Mouse (Mus musculus) common myeloid progenitor, adult 5-6 weeks (primary cell): ENCODE measurements around the gene Cts6. TPM values are rescaled to one million over a fixed set of nuclear protein-coding genes. Genes with fewer than 3 reads are reported as not detected.
A peak's percentile ranks its signal among the peaks of the same experiment; 100 is the strongest.
"Not testable (repeated sequence)": the region's sequence is repeated elsewhere in the genome, so short reads cannot be mapped to it uniquely, and the experiment has no call there.

Source experiments
- ATAC-seq: replicated peaks from 2 replicates; pipeline ENCODE4 v1.8.0; 2016; ENCODE audit warnings: low read depth, mild to moderate bottlenecking, moderate TSS enrichment, inconsistent platforms; ENCODE audit not compliant: poor library complexity, severe bottlenecking
- total RNA-seq: library from RNA; stranded (forward); fragments of 200-1000, 187-1606 nt; gene quantifications from 2 replicates; pipeline ENCODE4 v1.2.3, GENCODE M21; 2017

The Cts6 gene
- total RNA-seq = not detected in 2 replicates

- no peak for ATAC-seq
These were observed at the start of gene Cts6 for GRCm38 (mm10) chr13:61203310-61203709. Cts6 (minus strand) TSS chr13:61203410.

GRCm38 (mm10) chr13:61241076-61241947, 38.1 kb upstream of the Cts6 start:
- ATAC-seq = peak; percentile 100

GRCm38 (mm10) chr13:61185151-61185933, 17.9 kb downstream of the Cts6 start:
- not testable (repeated sequence) for ATAC-seq

GRCm38 (mm10) chr13:61164622-61165021, 38.6 kb downstream of the Cts6 start:
- peak; percentile 65 for ATAC-seq

- no peak for ATAC-seq
These were observed 39.1 kb downstream of the Cts6 start, which contains the start of gene Ctsr for GRCm38 (mm10) chr13:61164156-61164555. Ctsr (minus strand) TSS chr13:61164256.

Other genes with a start within 250 kb of the Cts6 start
- gene Ctsj, start 197.5 kb downstream of the Cts6 start, total RNA-seq = not detected in 2 replicates
- gene Ctsq, start 162.8 kb downstream of the Cts6 start, total RNA-seq = not detected in 2 replicates
- not detected in 2 replicates for gene Ctsr, start 39.2 kb downstream of the Cts6 start, total RNA-seq
- not detected in 2 replicates for gene Cts8, start 51.9 kb upstream of the Cts6 start, total RNA-seq
- not detected in 2 replicates for gene Gm49398, start 85.4 kb upstream of the Cts6 start, total RNA-seq
- not detected in 2 replicates for gene Cts7, start 154.8 kb upstream of the Cts6 start, total RNA-seq